Mouse (Mus musculus) kidney, adult 9 months (tissue): ENCODE measurements at regions not wholly inside any gene's neighbourhood (a gene's known extent, or its start where the extent isn't known, plus 50 kb on each side); places are given as distances from the start of the nearest gene placed in this dataset.
A peak's percentile ranks its signal among the peaks of the same experiment; 100 is the strongest.

Experiments
- DNase-seq: peaks from one replicate; pipeline ENCODE4 v3.0.0; 2022

DNA sequence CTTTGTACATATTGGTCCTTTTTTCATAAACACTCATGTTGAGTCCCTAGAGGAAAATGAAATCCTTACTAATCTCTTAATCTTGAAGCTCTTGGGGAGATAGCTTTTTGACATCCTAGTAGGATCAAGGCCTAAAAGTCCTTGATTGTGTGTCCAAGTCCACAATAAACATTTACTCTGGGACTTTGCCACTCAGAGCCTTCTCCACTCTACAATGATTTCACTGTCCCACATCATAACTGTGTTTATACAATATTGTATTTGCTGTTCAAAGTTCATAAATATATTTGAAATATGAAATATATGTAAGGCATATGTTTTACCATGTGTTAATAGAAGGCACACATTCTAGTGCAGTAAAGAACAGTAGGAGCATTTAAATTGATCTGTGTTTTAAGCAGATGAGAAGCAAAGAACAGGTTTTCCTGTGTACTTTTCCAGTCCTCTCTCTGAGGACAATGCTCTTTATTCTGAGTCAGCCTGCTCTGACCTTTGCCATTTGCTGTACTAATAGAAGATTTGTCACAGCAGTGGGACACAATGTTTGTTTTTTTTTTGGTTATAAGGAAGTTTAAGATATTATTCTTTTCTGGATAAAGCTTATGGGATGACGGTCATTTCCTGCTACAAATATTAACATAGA is 130.7 kb upstream of the Gprin3 start:
- no peak for DNase-seq

DNA sequence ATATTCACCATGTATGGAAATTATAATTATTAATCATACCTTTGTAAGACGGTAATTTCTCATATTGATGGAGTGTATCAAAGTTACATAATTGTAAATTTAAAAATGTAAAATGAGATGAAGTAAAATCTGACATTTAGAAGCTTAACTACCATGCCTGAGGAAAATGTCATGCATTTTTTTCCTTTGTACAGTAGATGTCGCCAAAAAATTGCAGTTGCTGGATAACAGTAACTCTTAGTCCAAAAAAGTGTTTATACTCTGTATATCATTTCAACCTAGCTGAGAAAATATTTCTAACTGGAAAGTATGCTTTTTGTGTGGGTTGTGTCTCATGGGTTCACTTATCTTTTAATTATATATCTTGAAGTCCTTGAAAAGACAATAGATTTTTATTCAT is 110.9 kb upstream of the Gprin3 start:
- peak; percentile 13 for DNase-seq

DNA sequence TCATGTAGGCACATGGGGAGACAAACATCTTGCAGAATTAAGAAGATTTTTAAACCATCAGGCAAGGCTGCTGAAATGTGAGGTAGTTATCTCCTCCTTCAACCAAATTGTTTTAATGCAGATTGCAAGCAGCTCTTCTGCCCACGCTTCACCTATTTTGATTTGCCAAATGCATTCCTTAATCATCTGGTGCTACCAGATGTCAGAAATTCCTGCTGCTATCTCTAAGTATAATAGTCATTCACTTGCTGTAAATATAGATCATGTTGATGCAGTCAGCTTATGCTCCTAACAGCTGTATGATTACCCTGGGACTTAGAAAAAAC is 98.8 kb upstream of the Gprin3 start:
- DNase-seq: peak; percentile 3

DNA sequence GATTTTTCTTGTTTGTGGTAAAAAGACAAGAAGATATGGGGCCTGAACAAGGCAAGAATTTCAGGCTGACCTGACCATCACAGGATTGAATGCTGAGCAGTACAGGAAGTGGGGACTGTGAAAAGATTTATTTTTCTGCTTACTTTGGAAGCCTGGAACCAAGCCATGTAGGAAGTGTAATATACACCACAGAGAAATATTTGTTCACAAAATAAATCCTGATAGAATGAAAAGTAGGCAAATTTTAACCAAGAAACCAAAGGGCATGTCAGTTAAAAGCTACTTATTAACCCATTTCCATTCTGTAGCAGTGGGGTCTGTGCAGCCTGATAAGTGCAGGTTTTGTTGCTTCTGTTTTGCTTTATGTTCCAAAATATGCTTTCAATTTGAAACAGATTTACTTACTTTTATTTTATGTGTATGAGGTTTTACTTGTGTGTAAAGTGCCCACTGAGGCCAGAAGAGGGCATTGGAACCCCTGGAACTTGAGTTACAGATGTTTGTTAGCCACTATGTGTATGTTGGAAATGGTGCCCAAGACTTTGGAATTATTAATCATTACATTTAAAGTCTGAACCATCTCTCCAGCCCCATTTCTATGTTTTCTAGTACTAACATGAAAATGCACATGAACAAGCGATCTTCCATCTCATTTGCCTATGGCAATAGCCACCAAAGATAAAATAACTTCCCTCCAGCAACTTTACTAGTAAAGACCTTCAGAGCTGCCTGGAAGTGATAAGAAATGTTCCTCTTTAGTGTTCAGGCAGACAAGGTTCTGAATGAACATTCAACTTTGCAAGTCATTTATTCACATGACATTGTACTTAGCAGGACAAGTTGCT is 98.2 kb upstream of the Gprin3 start:
- peak; percentile 72 for DNase-seq

DNA sequence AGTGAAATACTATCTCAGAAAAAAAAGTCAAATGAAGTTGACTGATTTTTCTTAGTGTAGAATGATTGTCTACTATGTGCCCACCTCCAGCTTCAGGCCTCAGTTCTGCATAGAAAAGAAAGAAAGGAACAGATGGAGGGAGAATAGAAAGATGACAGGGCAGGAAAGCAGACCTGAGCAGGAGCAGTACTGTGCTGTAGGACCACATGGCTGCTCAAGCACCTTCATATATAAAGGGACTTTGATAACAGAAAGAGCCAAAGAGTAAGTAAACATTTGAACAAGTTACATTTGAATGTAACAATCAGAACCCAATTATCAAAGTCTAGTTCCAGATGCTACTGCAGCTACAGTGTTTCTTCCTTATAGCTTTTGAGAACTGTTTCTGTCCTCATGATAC is 96.9 kb upstream of the Gprin3 start:
- no peak for DNase-seq

DNA sequence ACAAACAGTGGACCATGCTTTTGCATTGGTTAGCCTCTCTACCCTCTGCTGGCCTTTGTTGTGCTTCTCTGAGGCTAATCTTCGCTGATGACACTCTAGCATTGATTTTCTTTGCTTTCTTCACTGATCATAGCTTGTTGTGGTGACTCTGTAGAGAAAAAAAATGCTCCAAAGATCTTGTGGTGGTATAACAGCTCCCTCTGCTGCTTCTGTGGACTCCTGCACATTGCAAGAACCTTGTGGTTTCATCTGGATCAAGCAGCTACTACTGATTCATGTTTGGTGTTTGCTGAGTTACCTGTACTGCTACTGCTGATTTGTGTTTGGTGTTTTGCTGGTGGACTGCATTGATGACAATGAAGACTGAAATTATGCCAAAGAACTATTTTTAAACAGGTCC is 74.7 kb upstream of the Gprin3 start:
- peak; percentile 21 for DNase-seq

DNA sequence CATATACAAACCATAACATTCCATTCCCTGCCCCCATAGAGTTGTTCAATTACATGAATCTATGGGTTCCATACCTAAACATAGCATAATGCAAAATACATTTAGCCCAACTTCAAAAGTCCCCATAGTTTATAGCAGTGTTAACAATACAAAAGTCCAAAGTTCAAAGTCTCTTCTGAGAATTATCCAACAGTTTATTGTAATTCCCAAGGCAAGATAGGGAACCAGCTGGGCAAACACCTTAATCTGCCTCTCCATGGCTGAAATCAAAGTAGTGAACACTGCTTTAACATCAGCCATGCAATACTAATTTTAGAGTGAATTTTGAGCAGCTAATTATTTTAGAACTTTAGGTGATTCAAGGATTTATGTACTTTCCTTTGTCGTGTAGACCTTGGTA is 72.7 kb upstream of the Gprin3 start:
- peak; percentile 2 for DNase-seq

DNA sequence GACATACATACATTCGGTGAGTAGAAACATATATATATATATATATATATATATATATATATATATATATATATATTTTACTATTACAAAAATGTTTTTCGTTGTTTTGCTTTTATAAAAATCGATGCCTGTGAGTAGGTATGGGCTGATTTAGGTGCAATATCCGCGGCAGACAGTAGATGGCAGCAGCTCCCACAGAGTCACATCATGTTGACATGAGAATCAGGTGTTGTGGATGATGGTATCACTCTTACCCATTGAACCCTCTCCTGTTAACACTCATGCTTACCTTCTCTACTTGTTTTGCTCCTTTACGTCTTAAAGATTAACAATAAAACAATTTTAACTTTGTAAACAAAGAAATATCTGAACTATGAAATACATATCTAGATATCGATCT is 72.0 kb upstream of the Gprin3 start:
- peak; percentile 78 for DNase-seq

DNA sequence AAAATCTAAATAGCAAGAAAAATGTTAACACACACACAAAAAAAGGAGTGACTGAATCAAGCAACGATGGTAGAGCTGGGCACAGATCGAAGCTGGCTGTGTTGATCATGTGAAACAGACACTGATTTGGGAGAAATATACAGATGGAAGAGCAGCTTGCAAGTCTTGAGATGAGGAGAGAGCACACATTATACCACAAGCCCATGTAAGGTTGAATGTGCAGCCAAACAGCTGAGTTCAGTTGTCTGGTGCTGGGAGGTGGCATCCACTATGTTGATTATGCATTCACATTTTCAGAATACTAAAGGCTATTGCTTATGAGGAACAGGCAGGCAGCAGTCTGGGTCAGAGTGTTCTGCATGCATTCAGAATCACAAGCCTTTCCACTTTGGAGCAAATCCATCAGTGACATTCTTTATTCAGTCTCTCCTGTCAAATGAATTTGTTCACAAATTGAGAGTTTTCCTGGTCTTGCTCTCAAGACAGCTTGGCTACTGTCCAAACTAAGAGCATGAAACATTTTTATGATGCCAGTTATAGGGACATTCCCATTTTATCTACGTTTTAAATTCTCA is 63.0 kb upstream of the Gprin3 start:
- no peak for DNase-seq

DNA sequence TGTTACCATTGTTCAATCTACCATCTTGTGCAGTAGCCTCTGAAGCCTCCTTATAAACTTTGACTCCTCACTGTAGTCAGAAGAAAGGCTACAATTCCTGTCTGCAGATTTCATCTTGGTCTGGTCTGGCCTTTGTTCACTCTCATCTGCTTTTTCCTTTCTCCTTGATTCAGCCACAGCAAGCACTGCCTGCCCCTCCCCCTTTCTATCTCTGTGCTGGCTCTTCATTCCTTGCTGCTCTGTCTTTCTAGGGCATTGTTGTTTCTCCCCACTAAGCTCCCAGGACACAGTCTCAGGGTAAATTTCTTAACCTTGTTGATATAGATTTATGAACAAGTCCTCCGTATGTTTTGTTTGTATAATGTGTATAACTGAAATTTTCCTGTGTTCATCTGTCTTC is 62.3 kb upstream of the Gprin3 start:
- no peak for DNase-seq

DNA sequence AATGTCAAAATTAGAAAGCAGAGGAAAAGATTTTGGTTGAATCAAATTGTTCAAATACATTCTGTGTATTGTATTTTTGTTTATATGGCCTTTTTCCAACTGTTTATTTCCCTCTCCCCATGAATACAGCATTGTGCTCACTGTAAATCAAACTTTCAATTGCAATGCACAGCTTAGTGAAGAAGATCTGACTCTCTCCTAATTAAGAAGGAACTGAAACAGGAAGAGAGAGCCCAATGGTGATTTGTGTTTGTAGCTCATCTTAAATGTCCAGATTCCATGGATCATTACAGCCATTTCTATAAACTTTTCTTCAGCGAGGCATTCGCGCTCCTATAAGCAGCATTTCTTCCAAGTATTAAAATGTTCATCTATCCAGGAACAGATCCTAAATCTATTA is 57.9 kb upstream of the Gprin3 start:
- no peak for DNase-seq

DNA sequence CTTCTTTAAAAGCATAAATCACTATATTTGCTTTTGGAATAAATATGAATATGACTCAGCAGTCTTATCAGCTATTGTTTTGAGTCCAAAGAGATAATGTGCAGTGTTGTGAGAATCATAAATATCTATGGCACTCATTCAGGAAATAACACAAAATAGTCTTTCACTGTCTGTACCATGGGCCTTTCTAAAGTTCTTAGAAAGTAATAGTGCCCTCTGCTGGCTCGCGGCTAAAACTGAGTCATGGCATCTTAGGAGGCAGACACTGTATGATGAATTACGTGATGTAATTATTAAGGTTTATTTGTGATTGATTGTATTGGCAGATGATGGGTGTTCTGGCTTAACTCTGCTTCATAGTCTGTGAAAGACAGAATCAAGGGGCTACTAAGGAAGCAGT is 57.5 kb upstream of the Gprin3 start:
- peak; percentile 56 for DNase-seq
